30 mouse cellular contexts compared by ENCODE assay signal in genomic region chr7:34324857-34325256, GRCm38 (mm10).
"Had no signal": no experiment of that assay in that cellular context is flagged by ENCODE, and none has a peak within 500 bp of the region (broad histone marks: within the 10 kb centered on the region; RNA-seq: fewer than 3 reads in every experiment).

No protein-coding gene starts in this region.

- H3K4me3 ChIP-seq: left cerebral cortex, adult 2 months; limb, embryonic 10.5 days; limb, embryonic 12.5 days; limb, embryonic 13.5 days; limb, embryonic 15.5 days; liver, embryonic 13.5 days; liver, embryonic 15.5 days; lung, embryonic 15.5 days; megakaryocyte, embryonic 14.5 days; midbrain, embryonic 10.5 days; midbrain, embryonic 12.5 days; midbrain, embryonic 13.5 days; midbrain, embryonic 15.5 days; myocyte; neural tube, embryonic 12.5 days had no signal

- H3K4me1 ChIP-seq: limb, embryonic 12.5 days; limb, embryonic 13.5 days; limb, embryonic 15.5 days; liver, embryonic 13.5 days; liver, embryonic 15.5 days; midbrain, embryonic 12.5 days; midbrain, embryonic 15.5 days had no signal

- H3K27ac ChIP-seq: left cerebral cortex, adult 2 months; limb, embryonic 10.5 days; limb, embryonic 12.5 days; limb, embryonic 13.5 days; limb, embryonic 15.5 days; liver, embryonic 13.5 days; liver, embryonic 14.5 days; liver, embryonic 15.5 days; lung, embryonic 15.5 days; macrophage; midbrain, embryonic 10.5 days; midbrain, embryonic 12.5 days; midbrain, embryonic 13.5 days; midbrain, embryonic 15.5 days; neural tube, embryonic 12.5 days had no signal

- H3K9ac ChIP-seq: limb, embryonic 12.5 days; limb, embryonic 13.5 days; limb, embryonic 15.5 days; liver, embryonic 13.5 days; liver, embryonic 14.5 days; liver, embryonic 15.5 days; lung, embryonic 14.5 days; lung, embryonic 15.5 days; midbrain, embryonic 12.5 days; midbrain, embryonic 13.5 days; midbrain, embryonic 15.5 days; neural tube, embryonic 12.5 days had no signal

- H3K9me3 ChIP-seq: liver, embryonic 13.5 days; lung, embryonic 15.5 days; midbrain, embryonic 12.5 days; midbrain, embryonic 15.5 days had no signal

- H3K27me3 ChIP-seq: limb, embryonic 12.5 days; limb, embryonic 13.5 days; limb, embryonic 15.5 days; liver, embryonic 13.5 days; liver, embryonic 15.5 days; lung, embryonic 15.5 days; midbrain, embryonic 12.5 days; midbrain, embryonic 13.5 days; midbrain, embryonic 15.5 days; neural tube, embryonic 12.5 days had no signal

- ATAC-seq: lung, postnatal 0 days; midbrain, embryonic 13.5 days; midbrain, embryonic 15.5 days; midbrain, embryonic 16.5 days had no signal

- H3K36me3 ChIP-seq: limb, embryonic 10.5 days; limb, embryonic 12.5 days; limb, embryonic 13.5 days; limb, embryonic 15.5 days; liver, embryonic 13.5 days; liver, embryonic 15.5 days; lung, embryonic 15.5 days; midbrain, embryonic 10.5 days; midbrain, embryonic 12.5 days; midbrain, embryonic 13.5 days; midbrain, embryonic 15.5 days; neural tube, embryonic 12.5 days had no signal

- H3K4me2 ChIP-seq: limb, embryonic 12.5 days; limb, embryonic 13.5 days; limb, embryonic 15.5 days; liver, embryonic 11.5 days; liver, embryonic 13.5 days; liver, embryonic 15.5 days; lung, embryonic 14.5 days; lung, embryonic 15.5 days; midbrain, embryonic 11.5 days; midbrain, embryonic 12.5 days; midbrain, embryonic 13.5 days; midbrain, embryonic 15.5 days; neural tube, embryonic 12.5 days had no signal

- DNase-seq: left cerebral cortex, postnatal 4 days; liver, embryonic 13.5 days; lung, adult 18-20 months; lung, adult 2 months; lung, embryonic 14.5 days; lung, postnatal 10 days; lung, postnatal 14 days; lung, postnatal 36 days; lung, postnatal 4 days; midbrain, embryonic 14.5 days had no signal
